Mouse (Mus musculus) kidney, adult 10 weeks (tissue): ENCODE results near the gene Olfr916. TPM values are rescaled to one million over a fixed set of nuclear protein-coding genes. Genes with fewer than 3 reads are reported as not detected.

Experiments used
- polyA plus RNA-seq: library from polyadenylated mRNA; stranded (reverse); fragments of 350-450 nt; fragmentation: Illumina TruSeq; extraction: RNeasy Lipid Tissue Mini Kit (QIAGEN cat#74804); gene quantifications from one replicate; pipeline ENCODE4 v1.2.3, GENCODE M21; 2014; ENCODE audit warnings: low read depth, low replicate concordance

The Olfr916 gene
- polyA plus RNA-seq, result not detected

DNA sequence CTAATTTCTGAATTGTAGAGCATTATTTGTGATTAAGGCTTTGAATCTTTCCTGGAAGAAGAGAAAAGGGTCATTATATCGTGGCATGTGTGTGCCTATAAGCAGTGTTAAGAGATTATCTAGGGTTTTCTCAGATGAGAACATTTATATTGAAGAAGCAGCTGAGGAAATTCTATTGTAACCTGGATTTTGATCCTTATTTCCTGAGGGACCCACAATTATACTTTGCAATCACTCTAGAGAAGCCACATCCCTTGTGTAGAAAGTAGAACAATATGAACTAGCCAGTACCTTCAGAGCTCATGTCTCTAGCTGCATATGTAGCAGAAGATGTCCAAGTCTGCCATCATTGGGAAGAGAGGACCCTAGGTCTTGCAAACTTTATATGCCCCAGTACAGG lies at the start of gene Olfr916:
Gene Olfr916, minus strand, starts transcription at position 101 of the 400 bp plus-strand sequence.

DNA sequence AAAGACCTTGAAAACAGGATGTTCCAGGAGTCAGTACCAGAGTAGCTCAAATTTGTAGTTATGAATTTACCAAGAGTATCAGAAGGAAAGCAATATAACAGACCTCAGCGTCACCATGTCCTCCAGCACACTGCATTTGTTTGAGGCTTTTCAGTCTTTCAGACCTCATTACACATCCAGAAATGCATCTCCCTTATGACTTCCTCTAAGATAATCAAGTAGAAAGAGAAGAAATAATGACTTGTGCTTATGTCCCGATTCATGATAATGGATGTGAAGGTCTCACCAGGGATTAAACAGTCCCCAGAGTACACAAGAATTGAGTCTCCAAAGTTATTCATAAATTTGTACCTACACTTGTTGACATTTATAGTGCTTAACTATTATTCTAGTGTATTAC lies 14.8 kb upstream of the Olfr916 start, which contains the start of gene Olfr918:
Gene Olfr918, minus strand, starts transcription at position 101 of the 400 bp plus-strand sequence.

DNA sequence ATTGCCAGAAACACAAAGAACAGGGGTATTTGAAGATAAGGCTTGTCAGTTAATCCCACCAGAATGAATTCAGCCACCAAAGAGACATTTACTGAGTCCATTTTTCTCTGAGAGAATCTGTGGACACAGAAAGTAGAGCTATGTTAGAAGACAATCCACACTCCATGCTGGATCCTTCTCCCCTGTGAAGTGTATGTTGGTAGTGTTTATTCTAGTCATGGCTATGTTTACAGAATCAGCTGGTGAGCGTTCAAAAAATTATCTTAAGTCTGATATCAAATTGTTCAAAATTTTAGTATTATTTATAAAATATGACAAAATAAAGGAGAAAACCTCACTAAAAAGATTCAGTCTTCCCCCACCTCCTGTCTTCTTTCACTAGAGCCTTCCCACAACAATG lies 6.1 kb upstream of the Olfr916 start, which contains the start of gene Olfr917:
Gene Olfr917, minus strand, starts transcription at position 101 of the 400 bp plus-strand sequence.

Other genes starting within 250 kb of the Olfr916 start
- not detected for gene Olfr901, start 230.4 kb downstream of the Olfr916 start, polyA plus RNA-seq
- not detected for gene Olfr902, start 212.2 kb downstream of the Olfr916 start, polyA plus RNA-seq
- not detected for gene Olfr904, start 196.7 kb downstream of the Olfr916 start, polyA plus RNA-seq
- not detected for gene Olfr905, start 188.8 kb downstream of the Olfr916 start, polyA plus RNA-seq
- not detected for gene Olfr906, start 172.8 kb downstream of the Olfr916 start, polyA plus RNA-seq
- gene Olfr907, start 164.1 kb downstream of the Olfr916 start, polyA plus RNA-seq, result not detected
- not detected for gene Olfr911-ps1, start 138.3 kb downstream of the Olfr916 start, polyA plus RNA-seq
- gene Olfr910, start 122.0 kb downstream of the Olfr916 start, polyA plus RNA-seq, result not detected
- not detected for gene Olfr912, start 79.7 kb downstream of the Olfr916 start, polyA plus RNA-seq
- not detected for gene Olfr913, start 67.1 kb downstream of the Olfr916 start, polyA plus RNA-seq
- not detected for gene Olfr914, start 54.8 kb downstream of the Olfr916 start, polyA plus RNA-seq
- not detected for gene Olfr917, start 6.0 kb upstream of the Olfr916 start, polyA plus RNA-seq
- gene Olfr918, start 14.7 kb upstream of the Olfr916 start, polyA plus RNA-seq, result not detected
- gene Olfr919, start 43.8 kb upstream of the Olfr916 start, polyA plus RNA-seq, result not detected
- gene Vwa5a, start 58.4 kb upstream of the Olfr916 start, polyA plus RNA-seq, result 67.2 TPM
- 0.57 TPM for gene Olfr920, start 92.4 kb upstream of the Olfr916 start, polyA plus RNA-seq
- not detected for gene Olfr921, start 113.2 kb upstream of the Olfr916 start, polyA plus RNA-seq
- not detected for gene Olfr922, start 154.7 kb upstream of the Olfr916 start, polyA plus RNA-seq
- not detected for gene Olfr923, start 166.7 kb upstream of the Olfr916 start, polyA plus RNA-seq
- not detected for gene Olfr924, start 184.6 kb upstream of the Olfr916 start, polyA plus RNA-seq
- gene Olfr26, start 195.2 kb upstream of the Olfr916 start, polyA plus RNA-seq, result not detected
- gene Olfr926, start 217.3 kb upstream of the Olfr916 start, polyA plus RNA-seq, result not detected